Mouse (Mus musculus) mammary gland, adult 2 months (tissue): ENCODE results near the gene Snrnp48. TPM values are rescaled to one million over a fixed set of nuclear protein-coding genes. Genes with fewer than 3 reads are reported as not detected.

Experiments used
- polyA plus RNA-seq: library from polyadenylated mRNA; depleted of rRNA; stranded (reverse); fragments of >200 nt; gene quantifications from 2 replicates; pipeline ENCODE4 v1.2.3, GENCODE M21; 2012; ENCODE audit warnings: low replicate concordance; rRNA removed

Gene Snrnp48
- 21.5 and 32.2 TPM in 2 replicates for polyA plus RNA-seq

DNA sequence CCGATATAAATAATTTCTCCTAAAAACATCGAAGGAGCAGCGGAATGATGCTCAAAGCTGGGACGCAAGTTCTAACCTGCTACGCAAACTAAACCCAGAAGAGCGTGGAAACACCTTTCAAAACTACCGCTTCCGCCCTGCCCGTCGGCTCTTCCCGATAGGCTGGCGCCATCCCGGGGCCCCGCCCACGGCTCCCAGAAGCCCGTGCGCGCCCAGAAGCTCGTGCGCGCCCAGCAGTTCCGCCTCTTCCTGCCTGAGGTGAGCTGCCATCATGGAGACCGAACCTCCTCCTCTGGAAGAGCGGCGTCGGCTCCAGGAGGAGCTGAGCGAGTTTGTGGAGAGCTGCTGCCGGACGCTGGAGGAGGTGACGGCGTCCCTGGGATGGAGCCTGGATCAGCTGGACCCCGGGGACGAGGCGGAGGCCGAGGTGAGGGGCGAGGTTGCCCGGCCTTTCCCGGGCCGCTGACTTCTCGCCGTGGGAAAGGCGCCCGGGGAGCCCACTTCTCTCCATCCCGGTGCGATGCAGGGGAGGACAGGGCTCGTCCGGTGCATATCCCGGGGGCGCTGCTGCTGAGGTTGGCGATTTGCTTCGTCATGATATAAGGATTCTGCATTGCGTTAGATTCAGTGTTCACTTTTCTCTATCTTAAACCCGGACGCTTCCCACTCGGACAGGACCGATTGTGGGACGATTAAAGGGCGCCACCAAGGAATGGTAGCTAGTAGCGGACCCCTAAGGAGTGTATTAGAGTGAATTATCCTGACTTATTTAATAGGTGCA is at the start of gene Snrnp48:
Snrnp48 (plus strand) TSS at position 237 of the 781 bp plus-strand sequence.

Other genes starting within 250 kb of the Snrnp48 start
- gene Ssr1, start 210.7 kb upstream of the Snrnp48 start, polyA plus RNA-seq: 4.4 and 14.1 TPM in 2 replicates
- 17.0 and 18.8 TPM in 2 replicates for gene Riok1, start 167.9 kb upstream of the Snrnp48 start, polyA plus RNA-seq
- gene Cage1, start 167.9 kb upstream of the Snrnp48 start, polyA plus RNA-seq: 0.13 and 0.20 TPM in 2 replicates
- 3.1 and 5.4 TPM in 2 replicates for gene Dsp, start 53.6 kb upstream of the Snrnp48 start, polyA plus RNA-seq
- gene Bmp6, start 140.2 kb downstream of the Snrnp48 start, polyA plus RNA-seq: 12.7 and 13.8 TPM in 2 replicates